Mouse (Mus musculus) cerebellum, adult 18-20 months (tissue): Measurements from ENCODE around the gene Hpcal4.
A peak's percentile ranks its signal among the peaks of the same experiment; 100 is the strongest.

Experiments used
- DNase-seq, 2 experiments: peaks; one replicate each; pipeline ENCODE4 v3.0.0; 2021

The Hpcal4 gene

DNA sequence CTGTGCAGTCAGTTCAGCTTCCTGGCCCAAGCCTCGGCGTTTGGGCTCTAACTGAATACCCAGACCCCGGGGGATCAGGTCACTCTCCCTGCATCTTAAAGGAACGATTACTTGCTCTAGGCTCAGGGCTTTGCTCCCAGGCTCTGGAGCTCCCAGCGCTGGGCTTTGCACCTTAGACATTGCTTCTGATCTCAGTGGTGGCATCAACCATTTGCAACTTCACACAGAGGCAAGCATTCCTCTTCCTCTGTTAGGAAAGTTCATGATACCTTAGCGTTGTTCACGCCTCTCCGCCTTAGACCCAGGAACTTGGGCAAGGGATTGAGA, 19.0 kb downstream of the Hpcal4 start:
- DNase-seq, result no peak

DNA sequence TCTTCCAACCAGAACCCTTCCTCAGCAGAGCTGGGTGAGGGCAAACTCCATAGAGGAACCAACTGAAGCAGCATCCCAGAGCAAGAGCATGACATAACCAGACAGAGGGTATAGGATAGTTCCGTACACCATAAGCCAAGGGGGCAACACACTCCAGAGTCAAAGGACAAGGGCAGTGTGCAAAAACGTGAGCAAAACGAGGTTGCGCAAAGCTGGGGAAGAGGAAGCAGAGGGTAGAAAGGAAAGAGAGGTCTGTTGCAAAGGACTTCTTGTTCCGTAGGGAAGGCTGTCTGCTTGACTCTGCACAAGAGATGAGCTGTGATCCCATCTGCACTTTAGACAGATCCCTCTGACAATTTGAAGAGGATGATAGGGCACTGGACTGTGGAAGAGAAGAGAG, 24.3 kb downstream of the Hpcal4 start:
- DNase-seq, result no peak

DNA sequence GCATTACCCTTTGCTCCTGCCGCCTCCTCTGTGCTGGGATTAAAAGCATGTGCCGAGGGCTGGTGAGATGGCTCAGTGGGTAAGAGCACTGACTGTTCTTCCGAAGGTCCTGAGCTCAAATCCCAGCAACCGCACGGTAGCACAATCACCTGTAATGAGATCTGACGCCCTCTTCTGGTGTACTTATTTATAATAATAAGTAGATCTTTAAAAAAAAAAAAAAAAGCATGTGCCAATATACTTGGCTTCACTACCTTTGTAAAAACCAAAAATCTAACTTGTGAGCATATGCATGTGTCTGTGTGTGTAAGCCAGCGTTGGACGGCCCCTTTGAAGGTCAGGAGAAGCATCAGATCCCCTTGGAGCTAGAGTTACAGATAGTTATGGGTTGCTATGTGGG, 28.0 kb downstream of the Hpcal4 start:
- DNase-seq, result no peak

DNA sequence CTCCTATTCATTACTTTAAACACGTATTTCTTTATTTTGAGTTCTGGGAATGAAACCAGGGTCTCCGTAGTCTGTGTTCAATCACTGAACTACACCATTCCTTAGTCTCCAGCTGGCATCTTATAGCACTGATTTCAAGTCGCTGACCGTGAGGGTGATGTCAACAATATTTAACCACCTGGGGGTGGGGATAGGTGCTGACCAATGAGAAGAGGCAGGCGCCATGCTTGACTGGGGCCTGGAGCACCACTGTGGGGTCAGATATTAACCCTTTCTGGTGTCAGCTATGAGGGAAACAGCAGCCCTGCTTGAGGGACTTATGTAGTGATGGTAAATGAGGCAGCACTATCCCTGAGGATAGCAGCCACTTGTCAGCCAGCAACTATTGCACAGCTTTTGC, 28.4 kb downstream of the Hpcal4 start:
- no peak for DNase-seq

DNA sequence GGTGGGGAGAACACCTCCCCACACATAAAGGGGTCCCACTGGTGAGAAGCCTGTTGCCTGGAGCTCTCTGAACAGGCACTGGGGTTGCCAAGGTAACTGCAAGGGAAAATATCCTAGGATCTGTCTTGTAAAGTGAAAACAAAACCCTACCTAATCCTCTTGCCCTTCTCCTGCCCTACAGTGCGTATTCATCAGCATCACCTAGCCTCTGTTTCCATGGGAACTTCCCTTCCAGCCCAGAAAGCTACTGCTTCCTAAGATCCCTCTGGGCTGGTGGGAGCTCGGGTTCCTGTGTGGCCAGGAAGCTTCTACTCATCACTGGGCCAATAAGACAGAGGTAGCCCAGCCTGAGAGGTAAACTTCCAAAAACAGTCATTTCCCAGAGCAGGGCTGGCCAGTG, 29.3 kb downstream of the Hpcal4 start:
- no peak for DNase-seq

DNA sequence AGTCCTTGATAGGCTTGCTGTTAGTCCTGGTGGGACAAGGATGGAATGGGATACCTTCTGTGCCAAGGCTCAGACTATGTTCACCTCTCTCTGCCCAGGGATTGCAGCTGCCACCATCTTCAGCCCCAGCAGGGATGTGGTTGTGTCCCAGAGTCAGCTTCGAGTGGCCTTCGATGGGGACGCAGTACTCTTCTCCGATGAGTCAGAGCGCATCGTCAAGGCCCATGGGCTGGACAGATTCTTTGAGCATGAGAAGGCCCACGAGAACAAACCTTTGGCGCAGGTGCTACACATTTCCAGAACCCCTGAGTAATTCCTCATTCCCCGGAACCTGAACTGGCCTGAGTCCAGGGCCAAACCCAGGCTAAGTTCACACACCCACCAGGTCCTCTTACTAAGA, 30.9 kb downstream of the Hpcal4 start:
- no peak for DNase-seq

DNA sequence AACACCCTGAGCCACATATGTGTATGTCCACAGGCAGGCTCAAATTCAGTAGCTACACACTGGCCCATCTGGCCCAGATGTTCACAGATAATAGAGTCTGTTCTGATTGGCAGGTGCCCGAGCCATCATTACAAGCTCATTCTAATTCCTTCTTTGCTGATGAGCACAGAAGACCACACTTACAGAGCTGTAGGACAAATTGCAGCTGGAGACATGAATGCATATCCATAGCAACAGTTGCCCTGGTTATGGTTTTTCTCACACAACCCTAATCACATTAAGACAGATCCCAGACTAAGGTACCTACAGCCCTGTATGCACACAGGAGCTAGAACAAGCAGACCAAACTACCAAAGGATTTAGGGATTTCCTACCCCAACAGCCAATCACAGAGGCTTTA, 32.3 kb downstream of the Hpcal4 start:
- no peak for DNase-seq

DNA sequence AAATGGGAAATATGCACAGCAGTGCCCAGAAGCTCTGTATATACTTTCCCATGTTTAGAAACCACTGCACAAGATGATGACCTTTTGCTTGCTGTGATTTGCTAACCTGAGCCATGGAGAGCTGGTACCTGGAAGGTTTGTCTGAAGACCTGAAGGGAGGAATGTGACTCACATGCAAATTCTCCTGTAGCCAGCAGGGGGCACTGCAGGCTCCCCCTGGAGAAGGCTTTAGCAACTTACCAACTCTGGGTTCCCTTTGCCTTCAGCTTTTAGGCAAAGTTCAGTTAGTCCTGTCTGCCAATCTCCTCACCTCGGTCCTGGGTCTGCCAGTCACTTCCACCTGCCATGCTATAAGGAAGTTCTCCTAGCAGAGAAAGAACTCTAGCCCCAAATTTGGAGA, 33.8 kb downstream of the Hpcal4 start:
- DNase-seq, result peak; percentile 54 to 69

DNA sequence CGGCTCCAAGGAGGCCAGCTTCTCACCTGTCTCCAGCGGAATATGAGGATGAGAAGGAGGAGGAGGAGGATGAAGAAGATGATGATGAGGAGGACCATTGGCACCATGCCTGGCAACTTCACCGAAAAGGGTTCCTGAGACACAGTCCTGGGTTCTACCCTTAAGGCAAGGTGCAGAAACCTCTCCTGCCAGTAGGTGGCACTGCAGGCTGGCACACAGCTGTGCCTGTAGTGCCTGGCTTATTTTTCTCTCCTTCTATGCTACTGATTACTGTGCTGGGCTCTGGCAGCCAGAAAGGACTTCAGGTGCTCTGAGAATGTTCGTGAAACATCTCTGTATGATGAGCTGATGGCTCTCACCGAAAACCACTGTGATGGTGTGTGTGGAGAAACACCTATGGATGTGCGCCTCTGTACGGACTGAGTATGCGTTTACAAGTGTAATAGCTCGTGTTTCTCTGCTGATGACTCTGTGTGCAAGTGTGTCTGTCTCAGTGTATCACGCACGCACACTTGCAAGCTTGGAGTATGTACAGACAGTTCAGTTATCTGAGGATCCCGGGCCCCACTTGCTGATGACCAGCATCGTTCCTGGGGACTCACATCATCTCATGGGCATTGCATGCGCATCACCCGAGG, 36.8 kb downstream of the Hpcal4 start:
- DNase-seq, result peak; percentile 71 to 80

DNA sequence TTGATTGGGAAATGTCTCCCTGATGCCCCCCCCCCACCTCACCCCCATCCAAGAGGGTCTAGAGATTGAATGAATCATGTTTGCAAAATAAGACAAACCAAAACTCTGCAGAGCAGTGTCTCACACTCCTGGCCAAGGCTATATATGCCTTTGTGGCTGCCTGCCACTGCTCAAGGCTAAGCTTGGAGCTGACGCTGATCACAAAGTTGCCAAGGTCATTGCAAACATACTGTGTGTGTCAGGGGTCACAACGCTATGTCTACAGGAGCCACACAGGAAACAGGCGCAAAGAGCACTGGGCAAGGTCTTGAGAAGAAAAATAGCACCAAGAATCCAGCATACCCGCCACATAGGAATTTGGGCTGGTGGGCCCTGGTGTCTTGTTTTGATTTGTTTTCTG, 37.6 kb downstream of the Hpcal4 start:
- DNase-seq, result no peak

DNA sequence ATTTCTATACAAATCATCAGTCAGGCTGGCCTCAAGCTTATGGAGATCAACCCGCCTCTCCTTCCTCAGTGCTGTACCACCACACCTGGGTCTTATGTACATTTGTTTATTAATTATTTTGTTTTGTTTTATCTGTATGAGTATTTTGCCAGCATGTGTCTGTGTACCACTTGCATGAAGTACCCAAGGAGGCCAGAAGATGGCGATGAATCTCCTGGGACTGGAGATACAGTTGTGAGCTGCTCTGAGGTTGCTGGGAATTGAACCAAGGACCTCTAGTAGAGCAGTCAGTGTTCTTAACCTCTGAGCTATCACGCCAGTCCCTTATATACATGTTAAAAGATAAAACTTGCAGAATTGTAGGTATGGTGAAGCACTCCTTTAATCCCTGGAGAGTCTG, 40.3 kb downstream of the Hpcal4 start:
- no peak for DNase-seq

DNA sequence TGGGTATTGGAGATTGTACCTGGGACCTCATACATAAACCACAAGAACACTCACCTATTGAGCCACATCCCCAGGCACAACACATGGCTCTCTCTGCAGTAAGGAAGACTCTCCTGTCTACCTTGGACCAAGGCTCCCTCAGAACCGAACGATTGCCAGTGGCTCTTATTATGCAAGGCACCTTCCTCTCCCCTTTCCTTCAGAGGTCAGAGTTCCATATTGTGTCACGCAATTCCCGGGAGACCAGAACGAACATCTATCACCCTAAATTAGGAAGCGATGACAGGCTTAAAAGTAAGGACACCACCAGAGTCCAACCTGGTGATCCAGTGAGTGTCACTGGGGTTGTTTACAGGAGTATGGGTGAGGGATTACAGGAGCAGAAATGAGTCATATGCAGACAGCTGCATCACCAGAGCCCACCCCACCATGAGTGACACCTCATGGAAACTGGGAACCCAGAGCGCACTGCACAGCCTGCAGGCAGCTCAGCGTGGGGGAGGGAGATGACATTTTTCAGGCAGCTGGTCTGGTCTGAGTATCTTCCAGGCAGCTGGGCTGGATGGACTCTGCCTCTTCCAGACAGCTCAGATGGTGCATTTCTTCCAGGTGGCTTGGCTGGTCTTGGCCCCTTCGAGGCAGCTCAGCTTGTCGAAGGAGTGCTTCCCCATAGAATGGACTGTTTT, 42.8 kb downstream of the Hpcal4 start:
- DNase-seq, result no peak

GRCm38 (mm10) chr4:123227707-123228106, 44.7 kb downstream of the Hpcal4 start:
- no peak for DNase-seq

- DNase-seq, result no peak
These were observed 45.2 kb downstream of the Hpcal4 start for GRCm38 (mm10) chr4:123228270-123228669.

DNA sequence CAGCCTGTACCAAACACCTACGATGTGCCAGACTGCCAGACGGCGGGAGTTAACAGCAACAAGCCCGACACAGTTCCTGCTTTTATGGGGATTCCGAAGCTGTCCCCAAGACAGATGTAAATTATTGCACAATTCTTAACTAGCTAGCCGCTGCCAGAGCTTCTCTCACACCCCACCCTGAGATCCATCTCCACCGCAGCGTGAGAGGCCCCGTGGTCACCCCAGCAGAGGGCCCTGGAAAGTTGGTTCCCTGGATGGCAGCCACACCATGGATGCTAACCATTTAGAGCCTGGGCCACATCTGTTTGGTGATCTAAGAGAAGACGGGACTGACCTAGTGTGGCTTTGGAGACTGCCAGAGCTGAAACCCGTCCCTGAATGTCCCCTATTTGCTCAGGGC, 46.1 kb downstream of the Hpcal4 start:
- no peak for DNase-seq

DNA sequence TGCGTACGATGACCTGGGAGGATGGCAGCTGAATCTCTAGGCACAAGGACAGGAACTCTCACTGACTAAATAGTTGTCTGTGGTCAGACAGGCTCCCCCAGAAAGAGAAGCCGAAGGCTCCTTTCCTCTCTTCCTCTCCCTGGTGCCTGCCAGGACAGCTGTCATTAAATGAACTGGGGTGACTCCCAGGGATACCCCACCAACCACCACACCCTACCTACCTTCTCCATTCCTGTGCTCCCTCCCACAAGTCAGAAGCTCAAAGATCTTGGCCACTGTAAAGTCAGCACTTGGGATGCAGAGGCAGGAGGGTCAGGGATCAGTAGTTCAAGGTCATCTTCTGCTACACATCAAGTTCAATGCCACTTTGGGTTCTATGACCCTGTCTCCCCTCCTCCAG, 49.8 kb downstream of the Hpcal4 start:
- DNase-seq, result no peak

- no peak for DNase-seq
These were observed 50.6 kb downstream of the Hpcal4 start, which contains the start of gene Heyl for GRCm38 (mm10) chr4:123233492-123234084. TSS of gene Heyl (plus strand) at chr4:123233556.

- DNase-seq, result no peak
These were observed 52.9 kb downstream of the Hpcal4 start for GRCm38 (mm10) chr4:123235835-123236430.

GRCm38 (mm10) chr4:123236431-123237031, 53.5 kb downstream of the Hpcal4 start:
- DNase-seq, result no peak

DNA sequence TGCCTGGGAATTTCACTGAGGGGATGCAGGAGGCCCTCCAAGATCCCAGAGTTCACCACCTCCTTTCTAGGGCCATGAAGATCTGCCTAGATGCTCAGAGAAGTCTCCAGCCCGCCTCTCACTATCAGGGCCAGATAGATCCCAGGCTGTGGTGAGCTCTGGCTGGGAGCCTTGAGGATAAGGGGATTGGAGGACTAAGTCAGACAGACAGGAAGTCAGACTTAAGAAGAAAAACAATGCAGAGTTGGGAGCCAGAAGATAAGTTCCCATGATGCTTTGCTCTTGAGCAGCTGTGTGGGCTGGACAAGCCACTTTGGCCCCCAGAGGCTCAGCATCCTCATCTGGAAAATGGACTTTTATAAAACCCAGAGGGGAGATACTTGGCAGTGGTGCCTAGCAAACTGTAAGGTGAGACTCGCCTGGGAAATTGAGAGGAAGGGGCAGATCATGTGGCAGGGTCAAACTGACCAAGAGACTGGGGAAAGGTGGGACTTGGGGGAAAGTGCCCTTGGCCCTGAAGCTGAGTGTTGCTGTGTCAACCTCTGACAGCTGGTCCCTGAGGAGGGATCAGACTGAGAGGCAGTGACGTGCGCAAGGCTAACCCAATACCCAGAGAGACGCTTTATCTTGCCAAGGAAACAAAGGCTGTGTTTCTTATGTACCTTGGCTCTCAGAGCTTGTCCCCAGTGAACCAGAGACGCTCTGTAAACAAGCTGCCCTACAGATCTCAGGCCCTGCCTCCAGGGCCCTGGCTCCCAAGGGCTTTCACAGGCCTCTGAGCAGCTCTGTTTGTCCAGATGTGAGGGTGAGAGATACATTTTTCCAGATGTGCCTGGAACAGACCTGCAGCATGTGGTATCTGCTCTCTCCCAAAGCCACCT, 54.6 kb downstream of the Hpcal4 start:
- no peak for DNase-seq

DNA sequence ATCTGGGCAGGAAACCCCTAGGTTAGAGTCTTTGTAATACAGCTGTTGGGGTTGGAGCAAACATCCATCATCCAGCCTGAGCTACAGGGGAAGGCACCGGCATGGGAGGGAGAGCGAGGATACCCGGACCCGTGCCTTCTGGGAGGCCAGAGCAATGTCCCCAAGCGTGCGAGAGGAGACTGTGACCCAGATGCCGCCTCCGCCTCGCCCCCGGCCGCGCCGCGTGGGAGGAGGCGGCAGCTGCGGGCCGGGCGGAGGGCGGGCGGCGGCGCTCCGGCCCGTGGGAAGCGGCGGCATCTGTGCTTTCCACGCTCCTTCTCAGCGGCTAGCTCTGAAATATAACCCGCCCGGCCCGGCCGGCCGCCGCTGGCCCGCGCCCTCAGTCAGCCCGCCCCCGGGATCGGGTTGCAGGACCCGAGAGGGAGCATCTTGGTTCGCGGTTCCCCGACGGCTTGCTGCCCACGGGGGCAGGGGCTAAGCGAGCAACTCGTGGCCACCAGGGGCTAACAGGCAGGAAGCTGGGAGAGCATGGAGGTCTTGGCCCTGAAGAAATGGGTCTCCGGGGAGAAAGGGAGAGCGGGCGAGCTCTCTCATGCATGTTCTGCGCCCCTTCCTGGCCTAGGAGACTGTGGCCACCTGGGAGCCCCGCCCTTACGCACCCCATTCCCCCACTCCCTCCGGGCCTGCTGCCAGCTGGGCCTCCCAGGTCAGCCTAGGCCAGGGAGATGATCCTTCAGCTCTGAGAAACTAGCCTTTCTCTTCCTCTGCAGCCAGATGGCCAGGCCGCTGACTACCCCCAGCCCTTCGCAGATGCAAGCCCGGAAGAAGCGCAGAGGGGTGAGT, 56.6 kb downstream of the Hpcal4 start:
- no peak for DNase-seq
